Mouse (Mus musculus) E14TG2a.4 (cell line): ENCODE data around the gene Il17rd.

Experiments
- CTCF ChIP-seq: conservative IDR thresholded peaks from 2 replicates; pipeline ENCODE4 v1.5.1; 2014; ENCODE audit warnings: low read length
- NANOG ChIP-seq: IDR thresholded peaks from 2 replicates; pipeline ENCODE4 v1.6.1; 2014; ENCODE audit warnings: borderline replicate concordance, low read length, mixed read lengths
- POU5F1 ChIP-seq: IDR thresholded peaks from 2 replicates; pipeline ENCODE4 v1.6.1; 2014; ENCODE audit warnings: low read length, borderline replicate concordance

GRCm38 (mm10) chr14:27131521-27131920 is 92.8 kb downstream of the Il17rd start:
- TF ChIP-seq CTCF (no peak), NANOG (no peak), POU5F1 (no peak)
